In the genomic region with DNA sequence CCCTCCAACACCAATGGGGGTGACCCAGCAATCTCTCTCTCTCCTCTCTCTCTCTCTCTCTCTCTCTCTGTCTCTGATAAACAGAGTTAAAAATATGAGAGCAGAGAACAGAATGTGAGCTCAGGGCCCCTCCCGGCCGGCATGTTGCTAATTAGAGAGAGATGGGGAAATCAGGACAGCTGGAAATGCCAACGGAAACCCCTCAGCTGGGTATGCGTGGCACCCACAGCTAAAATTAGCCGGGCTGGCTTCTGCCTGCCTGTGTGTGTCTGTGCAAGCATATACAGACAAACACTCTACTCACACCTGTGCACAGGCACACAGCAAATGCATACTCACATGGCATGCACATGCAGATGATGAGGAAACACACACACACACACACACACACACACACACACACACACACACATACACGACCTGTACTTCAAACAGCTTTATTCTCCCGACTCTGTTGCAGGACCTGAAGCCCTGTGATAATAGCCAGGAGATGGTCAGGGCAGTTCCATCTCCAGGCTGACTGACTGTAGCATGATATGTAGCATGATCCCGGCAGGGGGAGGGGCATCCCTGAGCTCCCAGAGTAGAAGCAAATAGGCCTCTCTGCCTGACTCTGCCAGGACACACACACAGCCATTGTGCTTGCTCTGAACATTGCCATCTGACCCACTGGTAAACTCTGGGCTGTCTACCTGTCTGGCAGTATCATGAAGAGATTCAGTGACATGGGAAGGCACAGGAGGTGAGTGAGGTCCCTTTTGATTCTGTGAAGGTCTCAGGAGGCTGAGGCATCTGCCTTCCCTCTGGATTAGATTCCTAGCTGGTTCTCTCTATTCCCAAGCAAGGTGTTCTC, we compare ENCODE assay signal across 9 mouse cellular contexts.
A peak's percentile ranks its signal among the peaks of the same experiment; 100 is the strongest.
DNase-seq lines count a peak whose midpoint lies in the region; ATAC-seq lines count a peak whose summit lies in the region.
"Had no signal": no experiment of that assay in that cellular context is flagged by ENCODE, and none has a peak within 500 bp of the region (broad histone marks: within the 10 kb centered on the region; RNA-seq: fewer than 3 reads in every experiment).

No protein-coding gene starts in this region.

- WGBS in midbrain, embryonic 15.5 days, result 76% methylated on average over 8 of the region's 8 CpGs

- H3K27me3 ChIP-seq in midbrain, embryonic 15.5 days (replicated peaks), result no peaks in the 10 kb centered on the region
- H3K27me3 ChIP-seq: liver, embryonic 13.5 days had no signal

- ATAC-seq in midbrain, embryonic 15.5 days (replicated peaks), result no peak
- ATAC-seq in erythroid progenitor cell, adult 5-6 weeks (replicated peaks; ENCODE audit: low FRiP score, poor library complexity, severe bottlenecking), result no peak

- H3K4me3 ChIP-seq in midbrain, embryonic 15.5 days, result no peak overlapping the region
- H3K4me3 ChIP-seq: liver, embryonic 13.5 days had no signal

- no peak overlapping the region for H3K27ac ChIP-seq in midbrain, embryonic 15.5 days
- H3K27ac ChIP-seq: liver, embryonic 13.5 days had no signal

- peaks cover 13% of the 10 kb centered on the region; the same call in 1 of the 2 replicates for H3K4me1 ChIP-seq in midbrain, embryonic 15.5 days

- peak; percentile 5 for DNase-seq in adrenal gland, adult 2 months
- no peak for DNase-seq in adrenal gland, postnatal 25 days
- DNase-seq in urinary bladder, adult 2 months (ENCODE audit: low spot score), result peak; percentile 16
- DNase-seq in urinary bladder, adult 18-20 months (ENCODE audit: low spot score in 2 of 2), result no peak
- DNase-seq in layer of hippocampus, adult 9-11 months, result peak; percentile 81
- peak; percentile 64 to 66 for DNase-seq in right cerebral cortex, postnatal 36 days (ENCODE audit: low spot score in 2 of 2)
- DNase-seq: liver, embryonic 13.5 days had no signal

- no peaks in the 10 kb centered on the region for H3K9me3 ChIP-seq in midbrain, embryonic 15.5 days
- H3K9me3 ChIP-seq: liver, embryonic 13.5 days had no signal

- no peak overlapping the region for H3K4me2 ChIP-seq in midbrain, embryonic 15.5 days
- H3K4me2 ChIP-seq: liver, embryonic 13.5 days had no signal

- H3K9ac ChIP-seq in midbrain, embryonic 15.5 days, result no peak overlapping the region
- H3K9ac ChIP-seq: liver, embryonic 13.5 days had no signal

- no peaks in the 10 kb centered on the region for H3K36me3 ChIP-seq in midbrain, embryonic 15.5 days (replicated peaks)

Comparison
In these comparisons a context has a peak if more than half of its experiments do, and no peak if none do; other contexts are left out.
1. DNase-seq: peak in adrenal gland, adult 2 months (single experiment), urinary bladder, adult 2 months (single experiment), layer of hippocampus, adult 9-11 months (single experiment) and right cerebral cortex, postnatal 36 days (2 of 2); none in adrenal gland, postnatal 25 days (single experiment) and urinary bladder, adult 18-20 months (0 of 2).